Mouse (Mus musculus): ENCODE measurements around the gene Qpct.
"Not testable (repeated sequence)": the region's sequence is repeated elsewhere in the genome, so short reads cannot be mapped to it uniquely, and the experiment has no call there.

Qpct gene

DNA sequence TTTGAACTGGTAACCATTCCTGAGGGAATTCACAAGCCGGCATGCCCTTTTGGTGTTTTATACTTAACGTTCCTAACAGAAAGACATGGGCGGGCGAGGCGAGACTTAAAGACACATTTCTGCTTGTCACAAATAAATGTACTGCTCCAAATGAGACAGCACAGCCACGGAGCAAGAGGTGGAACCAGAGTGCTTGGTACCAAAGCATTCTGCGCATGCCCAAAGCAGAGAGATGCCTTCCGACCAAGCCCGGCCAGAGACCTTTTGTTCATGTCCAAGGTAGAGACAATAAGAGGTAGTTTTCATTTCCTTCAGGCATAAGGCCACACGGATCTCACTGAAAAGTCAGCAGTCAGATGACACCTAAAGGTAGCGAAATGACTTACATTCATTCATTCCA, 20.2 kb downstream of the Qpct start:
- peak in 1 of 2 experiments; percentile 6 for DNase-seq (ENCODE audit: low spot score in 2 of 2)

DNA sequence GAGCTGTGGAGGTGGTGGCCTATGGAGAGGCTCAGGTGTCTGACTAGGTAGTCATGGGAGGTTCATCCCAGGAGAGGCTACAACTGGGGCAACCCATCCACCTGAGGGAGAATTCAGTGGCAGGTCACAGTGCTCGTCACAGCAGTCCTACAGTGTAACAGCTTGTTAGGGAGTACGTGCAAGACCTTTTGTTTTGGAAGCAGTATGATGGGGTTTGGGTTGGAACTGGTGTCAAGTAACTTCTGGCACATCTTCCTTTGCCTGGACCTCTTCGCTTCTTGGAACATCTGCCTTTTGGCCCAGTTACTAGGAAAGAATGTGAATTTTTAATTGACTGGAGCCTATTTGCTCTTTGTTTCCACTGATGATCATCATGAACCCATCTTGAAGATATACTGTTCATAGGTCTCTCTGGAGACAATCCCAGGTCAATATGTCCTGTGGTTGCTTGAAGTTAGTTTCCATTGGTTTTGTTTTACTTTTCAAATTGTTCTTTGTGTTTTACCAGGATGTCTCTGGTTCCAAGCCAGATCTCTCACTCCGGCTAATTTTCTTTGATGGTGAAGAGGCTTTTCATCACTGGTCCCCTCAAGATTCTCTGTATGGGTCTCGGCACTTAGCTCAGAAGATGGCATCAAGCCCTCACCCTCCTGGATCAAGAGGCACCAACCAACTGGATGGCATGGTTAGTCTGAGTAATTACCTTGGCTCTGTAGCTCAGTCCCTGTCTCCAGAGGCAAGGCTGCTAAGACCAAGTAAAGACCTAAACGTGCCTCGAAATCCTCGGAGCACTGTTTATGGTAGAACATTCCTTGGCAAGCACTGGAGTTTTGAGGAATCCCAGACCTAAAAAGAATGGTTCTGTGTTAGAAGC, 25.5 kb downstream of the Qpct start:
- DNase-seq (ENCODE audit: low spot score in 2 of 2), result no peak

DNA sequence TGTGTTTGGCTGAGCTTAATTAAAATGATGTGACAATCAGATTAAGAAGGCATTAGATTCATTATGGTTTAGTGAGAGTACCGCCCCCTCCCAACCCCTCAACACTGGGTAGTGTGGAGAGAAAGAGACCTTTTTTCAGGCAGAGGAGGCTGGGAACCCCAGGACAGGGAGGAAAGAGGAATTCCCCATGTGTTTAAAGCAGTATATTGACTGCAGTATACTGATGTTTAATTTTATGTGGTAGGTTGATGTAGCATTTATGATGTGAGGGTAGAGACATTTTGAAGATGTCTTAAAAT, 26.1 kb downstream of the Qpct start:
- no peak for DNase-seq (ENCODE audit: low spot score in 2 of 2)

DNA sequence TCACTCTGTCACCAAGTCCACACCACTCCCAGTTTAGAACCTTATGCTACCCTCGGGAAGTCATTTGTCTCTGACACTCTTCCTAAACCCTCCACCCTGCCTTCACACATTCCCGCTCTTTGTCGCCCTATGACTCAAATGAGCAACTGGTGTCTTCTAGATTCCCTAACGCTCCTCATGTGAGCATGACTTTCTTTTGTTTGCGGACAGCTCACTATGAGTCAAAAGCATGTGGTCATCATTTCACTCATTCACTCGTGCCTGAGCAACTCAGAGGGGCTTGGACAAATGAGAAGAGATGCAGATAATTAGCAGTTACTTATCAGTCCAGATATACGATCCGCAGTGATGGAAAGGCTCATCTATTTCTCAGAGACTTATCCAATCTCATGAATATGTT, 26.5 kb downstream of the Qpct start:
- DNase-seq (ENCODE audit: low spot score in 2 of 2), result no peak

DNA sequence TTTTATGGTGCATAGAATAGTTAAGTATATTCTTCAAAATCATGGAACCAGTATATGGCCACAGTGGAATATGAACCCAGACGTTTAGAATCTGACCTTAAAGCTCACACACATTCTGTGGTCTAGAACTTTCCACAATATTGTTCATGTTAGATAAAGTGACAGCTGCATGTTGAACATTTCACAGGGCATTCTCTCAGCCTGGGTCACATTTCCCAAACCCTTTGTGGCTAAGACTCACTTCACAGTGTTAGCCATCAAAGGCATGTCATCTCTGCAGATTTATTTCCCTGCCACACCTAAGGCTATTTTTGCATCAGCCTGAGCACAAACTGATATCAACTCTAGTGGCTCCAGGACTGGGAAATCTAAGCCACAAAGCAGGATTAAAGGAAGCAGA, 40.0 kb downstream of the Qpct start:
- no peak for DNase-seq (ENCODE audit: low spot score in 2 of 2)

DNA sequence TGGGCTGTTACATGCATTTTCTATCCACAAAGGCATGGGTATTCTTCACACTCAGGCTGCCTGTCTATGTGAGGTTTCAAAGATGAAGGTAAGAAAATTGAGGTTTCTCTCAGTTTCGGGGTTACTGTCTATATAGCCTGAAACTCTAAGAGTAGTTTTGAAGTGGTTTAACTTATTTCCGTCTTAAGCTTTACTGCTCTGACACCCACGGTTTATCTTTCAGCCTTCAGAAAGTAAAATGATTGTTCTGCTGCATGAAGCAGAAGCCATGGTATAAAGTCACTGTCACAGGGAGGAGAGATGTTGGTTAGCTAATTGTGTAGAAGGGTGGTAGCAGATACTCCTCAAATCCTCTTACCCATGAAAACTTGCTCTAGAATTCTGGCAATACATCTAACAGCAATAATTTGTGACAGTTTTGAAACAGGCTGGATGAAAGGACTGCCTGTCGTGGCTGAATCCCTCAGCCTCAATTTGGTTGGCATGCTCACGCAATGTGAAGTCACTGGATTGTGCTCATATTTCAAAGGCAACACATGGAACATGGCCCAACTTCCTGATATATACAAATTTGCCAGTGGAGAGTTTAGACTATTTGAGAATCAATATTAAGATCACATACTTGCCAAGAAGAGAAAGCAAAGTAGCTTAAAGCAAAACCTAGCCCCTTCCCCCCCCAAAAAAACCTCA, 41.7 kb downstream of the Qpct start:
- no peak for DNase-seq (ENCODE audit: low spot score in 2 of 2)

DNA sequence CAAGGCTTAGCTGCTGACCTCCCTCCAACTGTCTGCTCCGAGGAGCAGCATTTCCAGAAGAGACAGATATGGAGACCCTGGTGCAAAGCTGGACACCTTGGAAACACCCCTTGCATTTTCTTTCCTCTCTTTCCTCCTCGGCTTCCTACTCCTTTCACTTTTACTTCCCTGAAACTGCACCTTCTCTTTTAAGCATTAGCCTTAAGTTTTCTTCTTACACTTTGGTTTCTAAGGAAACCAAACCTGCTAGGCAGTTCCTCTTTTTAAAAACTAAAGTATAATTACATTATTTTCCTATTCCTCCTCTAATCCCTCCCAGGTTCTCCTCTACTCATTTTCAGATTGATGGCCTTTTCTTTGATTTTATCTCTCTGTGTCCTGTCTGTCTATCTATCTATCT, 43.9 kb downstream of the Qpct start:
- no peak for DNase-seq (ENCODE audit: low spot score in 2 of 2)

DNA sequence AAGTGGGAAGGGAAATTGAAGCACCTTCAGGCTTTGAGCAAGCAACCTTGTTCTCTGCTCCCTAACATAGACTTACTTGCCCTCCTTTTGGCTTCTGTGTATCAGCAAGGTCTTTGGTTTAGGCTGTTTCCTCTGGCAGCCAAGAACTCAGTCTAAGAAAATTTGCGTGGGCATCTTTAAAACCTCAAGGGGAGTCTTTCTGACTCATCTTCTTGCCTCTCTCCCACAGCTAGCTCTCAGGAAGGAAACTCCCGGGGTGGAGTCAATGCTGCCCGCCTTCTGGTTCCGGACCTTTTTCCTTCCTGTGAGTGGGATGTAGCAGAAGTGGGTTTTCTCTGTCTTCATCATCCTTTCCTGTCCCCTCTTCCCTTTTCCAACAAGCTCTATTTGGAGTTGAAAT, 48.2 kb downstream of the Qpct start:
- DNase-seq (ENCODE audit: low spot score in 2 of 2), result no peak

DNA sequence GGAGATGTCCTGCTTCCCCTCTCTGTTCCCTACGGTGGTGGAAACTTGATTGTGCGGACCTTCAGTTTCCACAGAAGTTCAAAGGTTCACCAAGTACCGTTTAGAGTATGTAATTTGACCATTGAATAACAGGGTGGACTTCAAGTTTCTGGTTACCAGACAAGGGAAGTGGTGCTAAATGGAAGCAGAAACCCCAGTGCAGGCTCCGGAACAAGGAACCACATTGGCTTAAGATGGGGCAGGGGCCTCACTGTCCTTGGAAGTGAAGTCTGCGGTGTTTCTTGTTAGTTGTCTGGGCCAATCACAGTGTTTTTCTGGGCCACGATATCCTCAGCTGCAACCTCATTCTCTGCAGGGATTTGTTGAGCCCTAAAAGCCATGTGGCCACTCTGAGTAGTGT, 56.5 kb downstream of the Qpct start:
- no peak for DNase-seq (ENCODE audit: low spot score in 2 of 2)

DNA sequence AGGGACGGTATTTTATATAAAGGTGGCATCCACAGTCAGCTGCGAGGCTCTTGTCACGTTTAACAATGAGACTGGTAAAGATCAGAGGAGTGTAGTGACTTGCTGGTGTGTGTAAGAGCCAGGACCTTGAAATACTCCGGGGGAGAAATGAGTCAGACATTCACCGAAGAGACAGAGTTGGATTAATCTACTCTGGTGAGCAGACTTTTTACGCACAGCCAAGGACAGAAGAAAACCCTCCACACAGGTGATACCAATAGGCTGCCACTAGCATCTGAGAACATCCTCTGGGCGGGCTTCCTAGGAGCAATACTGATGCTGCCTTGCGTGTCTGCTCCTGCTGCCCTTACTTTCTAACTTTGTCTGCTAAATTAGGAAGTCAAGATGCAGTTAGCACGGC, 57.9 kb downstream of the Qpct start:
- DNase-seq (ENCODE audit: low spot score in 2 of 2), result no peak

DNA sequence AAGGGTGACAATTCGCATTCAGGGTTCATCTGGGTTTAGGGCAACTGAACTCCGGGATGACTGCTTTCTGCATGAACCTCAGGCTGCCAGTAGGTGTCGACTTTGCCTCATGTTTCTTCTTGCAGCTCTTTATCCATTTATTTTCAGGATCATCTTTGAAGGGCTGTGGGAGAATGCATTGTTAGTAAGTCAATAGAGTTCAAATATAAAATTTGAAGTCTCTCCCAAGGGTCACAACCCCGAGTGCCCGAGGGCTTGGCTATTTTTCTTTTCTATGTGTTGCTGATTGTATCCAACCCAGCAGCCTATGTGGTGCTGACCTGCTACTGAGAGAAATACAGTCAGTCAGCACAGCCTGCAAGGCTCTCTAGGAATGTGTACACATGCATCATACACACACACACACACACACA, 59.2 kb downstream of the Qpct start:
- no peak for DNase-seq (ENCODE audit: low spot score in 2 of 2)

DNA sequence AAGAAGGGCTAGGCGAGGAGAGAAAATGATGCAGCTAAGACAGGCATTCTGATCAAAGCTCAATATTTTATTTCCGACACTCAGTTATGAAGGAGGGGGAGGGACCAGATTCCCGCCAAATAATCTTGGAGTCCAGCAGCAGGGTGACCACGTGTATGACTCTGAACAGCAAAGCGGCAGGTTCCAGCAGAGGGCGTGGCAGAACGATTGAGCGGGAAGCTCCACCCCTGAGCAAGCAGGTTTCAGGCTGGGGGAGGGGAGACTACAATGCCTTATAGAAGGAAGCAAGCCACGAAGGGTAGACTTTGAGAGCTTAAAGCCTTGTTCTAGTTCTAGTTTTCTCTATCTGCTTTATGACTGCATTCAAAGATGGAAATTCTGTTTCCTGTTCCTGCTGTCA, 63.5 kb downstream of the Qpct start:
- not testable (repeated sequence) for DNase-seq (ENCODE audit: low spot score in 2 of 2)

DNA sequence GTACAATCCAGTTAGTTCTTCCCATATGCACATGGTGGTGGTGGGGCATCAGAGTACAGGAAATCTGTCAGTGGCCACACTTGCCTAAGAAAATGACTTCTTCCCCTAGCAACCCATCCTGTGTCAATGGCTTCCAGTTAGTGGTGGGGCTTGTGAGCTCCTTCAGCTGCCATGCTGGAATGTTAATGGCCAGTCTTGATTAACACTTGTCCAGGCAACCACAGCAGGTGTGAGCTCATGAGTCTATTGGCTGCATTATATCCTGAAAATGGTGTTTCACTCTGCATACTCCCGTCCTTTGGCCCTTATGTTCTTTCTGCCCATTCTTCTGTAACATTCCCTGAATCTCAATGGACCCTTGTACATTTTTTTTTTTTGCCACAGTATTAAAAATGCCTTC, 67.4 kb downstream of the Qpct start:
- DNase-seq (ENCODE audit: low spot score in 2 of 2), result no peak

DNA sequence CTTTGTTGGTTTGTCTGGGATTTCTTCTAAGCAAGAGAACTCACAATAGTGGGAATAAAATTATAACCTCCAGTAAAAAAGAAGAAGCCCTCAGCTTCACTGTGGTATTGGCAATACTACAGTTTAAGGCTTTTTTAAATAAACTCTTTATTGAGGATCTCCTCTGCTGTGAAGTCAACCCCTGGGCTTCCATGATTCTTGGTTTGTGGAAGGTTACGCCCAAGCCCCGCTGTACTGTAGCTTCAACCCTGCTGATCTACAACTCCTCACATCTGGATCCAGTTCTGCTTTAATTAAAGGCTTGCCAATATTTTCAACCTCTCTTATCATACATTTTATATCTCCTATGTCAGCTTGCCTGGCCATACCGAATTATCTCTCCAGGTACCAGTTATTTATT, 68.6 kb downstream of the Qpct start:
- no peak for DNase-seq (ENCODE audit: low spot score in 2 of 2)

DNA sequence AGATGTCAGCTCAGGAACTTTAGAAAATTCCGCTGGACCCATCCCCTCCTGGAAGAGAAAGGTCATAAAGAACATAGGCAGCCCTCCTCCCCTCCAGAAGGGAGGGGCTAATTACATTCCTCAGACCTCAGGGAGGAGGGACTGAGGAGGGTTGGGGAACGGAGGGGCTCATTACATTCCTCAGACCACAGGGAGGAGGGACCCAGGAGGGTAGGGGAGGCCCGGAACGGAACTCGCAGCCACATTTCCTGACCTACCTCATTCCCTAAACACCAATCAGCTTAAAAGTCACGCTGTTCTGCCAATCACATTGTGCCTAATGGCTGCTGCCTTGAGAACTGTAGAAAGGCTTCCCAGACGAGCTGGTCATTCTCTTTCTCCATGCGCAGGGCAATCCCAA, 82.0 kb downstream of the Qpct start:
- no peak for DNase-seq (ENCODE audit: low spot score in 2 of 2)

DNA sequence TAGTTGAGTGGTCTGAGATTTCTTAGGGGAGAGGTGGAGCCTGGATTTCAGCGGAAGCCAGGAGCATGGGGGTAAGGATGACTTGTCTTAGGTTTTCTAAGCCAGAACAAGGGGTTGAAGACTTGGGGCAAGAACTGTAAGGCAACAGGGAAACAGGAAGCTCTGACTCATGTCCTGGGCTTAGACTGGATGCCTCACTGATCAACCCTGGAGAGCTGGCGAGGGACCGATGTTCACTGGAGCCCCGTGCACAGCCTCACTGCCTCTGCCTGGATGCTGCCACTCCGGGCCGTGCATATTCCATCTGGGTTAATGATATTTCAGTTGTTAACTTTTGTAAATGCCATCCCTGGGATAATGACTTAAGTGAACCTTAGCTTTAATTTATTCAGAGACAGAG, 84.1 kb downstream of the Qpct start:
- no peak for DNase-seq (ENCODE audit: low spot score in 2 of 2)

DNA sequence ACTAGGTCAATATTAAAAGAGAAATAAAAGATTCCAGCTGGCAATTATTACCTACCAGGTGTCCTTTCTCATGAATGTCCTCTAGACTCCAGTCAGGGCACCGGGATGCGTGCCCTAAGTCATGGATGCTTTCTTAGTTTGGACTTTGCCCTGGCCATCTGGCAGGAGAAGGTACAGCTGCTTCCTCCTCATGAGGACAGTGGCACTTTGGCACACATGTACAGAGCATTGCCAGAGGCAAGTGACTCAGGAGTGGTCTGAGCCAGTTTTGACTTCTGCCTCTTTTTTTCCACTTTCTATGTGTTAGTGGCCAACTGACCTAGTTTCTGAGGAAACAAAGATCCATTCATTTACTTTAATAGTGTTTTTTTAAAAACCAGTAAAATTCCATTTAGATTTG, 84.7 kb downstream of the Qpct start:
- DNase-seq (ENCODE audit: low spot score in 2 of 2), result no peak
